Mouse (Mus musculus): ENCODE measurements around the gene Fcor. TPM values are rescaled to one million over a fixed set of nuclear protein-coding genes. Genes with fewer than 3 reads are reported as not detected.

Fcor gene
- polyA plus RNA-seq, 1 experiment from 2014 or later = 5.7 TPM

Other genes with a start within 250 kb of the Fcor start
- 5.2 and 5.8 TPM in 2 replicates for gene Pex11g, start 204.7 kb downstream of the Fcor start, polyA plus RNA-seq (2015; fragmentation: Nextera tagmentation; extraction: Ambion mirVana)
- not detected in 2 replicates for gene Tex45, start 201.5 kb downstream of the Fcor start, polyA plus RNA-seq (2015; fragmentation: Nextera tagmentation; extraction: Ambion mirVana)
- gene Zfp358, start 179.2 kb downstream of the Fcor start, polyA plus RNA-seq (2015; fragmentation: Nextera tagmentation; extraction: Ambion mirVana) = 26.4 and 34.9 TPM in 2 replicates
- 42.3 and 54.2 TPM in 2 replicates for gene Mcoln1, start 171.9 kb downstream of the Fcor start, polyA plus RNA-seq (2015; fragmentation: Nextera tagmentation; extraction: Ambion mirVana)
- gene Pnpla6, start 157.0 kb downstream of the Fcor start, polyA plus RNA-seq (2015; fragmentation: Nextera tagmentation; extraction: Ambion mirVana) = 14.2 and 18.6 TPM in 2 replicates
- gene C330021F23Rik, start 104.4 kb downstream of the Fcor start, polyA plus RNA-seq (2015; fragmentation: Nextera tagmentation; extraction: Ambion mirVana) = 4.8 and 5.4 TPM in 2 replicates
- 1.3 and 3.0 TPM in 2 replicates for gene Camsap3, start 85.1 kb downstream of the Fcor start, polyA plus RNA-seq (2015; fragmentation: Nextera tagmentation; extraction: Ambion mirVana)
- gene Xab2, start 51.0 kb downstream of the Fcor start, polyA plus RNA-seq (2015; fragmentation: Nextera tagmentation; extraction: Ambion mirVana) = 27.0 and 36.3 TPM in 2 replicates
- gene Pet100, start 50.8 kb downstream of the Fcor start, polyA plus RNA-seq (2015; fragmentation: Nextera tagmentation; extraction: Ambion mirVana) = 72.7 and 104 TPM in 2 replicates
- gene Pcp2, start 46.8 kb downstream of the Fcor start, polyA plus RNA-seq (2015; fragmentation: Nextera tagmentation; extraction: Ambion mirVana) = 0.33 TPM in 1 of 2 replicates, not detected in the other
- gene Stxbp2, start 41.4 kb downstream of the Fcor start, polyA plus RNA-seq (2015; fragmentation: Nextera tagmentation; extraction: Ambion mirVana) = 35.1 and 55.6 TPM in 2 replicates
- 0.16 TPM in 1 of 2 replicates, not detected in the other for gene Retn, start 16.6 kb downstream of the Fcor start, polyA plus RNA-seq (2015; fragmentation: Nextera tagmentation; extraction: Ambion mirVana)
- gene Mcemp1, start 6.6 kb downstream of the Fcor start, polyA plus RNA-seq (2015; fragmentation: Nextera tagmentation; extraction: Ambion mirVana) = 0.29 and 0.51 TPM in 2 replicates
- gene Trappc5, start 3.9 kb upstream of the Fcor start, polyA plus RNA-seq (2015; fragmentation: Nextera tagmentation; extraction: Ambion mirVana) = 30.5 and 34.0 TPM in 2 replicates
- gene Fcer2a, start 21.8 kb upstream of the Fcor start, polyA plus RNA-seq (2015; fragmentation: Nextera tagmentation; extraction: Ambion mirVana) = 0.14 TPM in 1 of 2 replicates, not detected in the other
- gene Clec4g, start 48.3 kb upstream of the Fcor start, polyA plus RNA-seq (2015; fragmentation: Nextera tagmentation; extraction: Ambion mirVana) = 3.2 and 3.6 TPM in 2 replicates
- 0.11 and 0.34 TPM in 2 replicates for gene Cd209a, start 76.6 kb upstream of the Fcor start, polyA plus RNA-seq (2015; fragmentation: Nextera tagmentation; extraction: Ambion mirVana)
- not detected in 2 replicates for gene Cd209e, start 181.9 kb upstream of the Fcor start, polyA plus RNA-seq (2015; fragmentation: Nextera tagmentation; extraction: Ambion mirVana)
- gene Cd209d, start 206.2 kb upstream of the Fcor start, polyA plus RNA-seq (2015; fragmentation: Nextera tagmentation; extraction: Ambion mirVana) = not detected in 2 replicates